Mouse (Mus musculus) CH12.LX (cell line): ENCODE measurements around the gene Lrrn3. TPM values are rescaled to one million over a fixed set of nuclear protein-coding genes. Genes with fewer than 3 reads are reported as not detected.

Source experiments
- DNase-seq: peaks from one replicate; pipeline ENCODE4 v3.0.0-alpha.2; 2013; ENCODE audit errors: extremely low read depth
- H3K27ac ChIP-seq: 2 replicates; pipeline ENCODE4 v1.5.1; 2012; ENCODE audit warnings: low read depth, mild to moderate bottlenecking, control low read depth, moderate library complexity; ENCODE audit not compliant: insufficient read depth
- H3K27me3 ChIP-seq: replicated peaks from 2 replicates; pipeline ENCODE3; 2012; ENCODE audit warnings: inconsistent platforms
- H3K36me3 ChIP-seq, 2 experiments: replicated peaks in 1 of 2; 2 replicates each; pipeline versions ENCODE3 to v1.6.1; 2012; ENCODE audit warnings: inconsistent platforms in 1 of 2, low read length in 1 of 2, mild to moderate bottlenecking in 1 of 2, mixed read lengths in 1 of 2, moderate library complexity in 1 of 2; ENCODE audit not compliant: control insufficient read depth in 1 of 2, insufficient read depth in 1 of 2
- H3K4me1 ChIP-seq, 2 experiments: 2 replicates each; pipeline ENCODE4 v1.6.1; 2012; ENCODE audit warnings: inconsistent platforms in 1 of 2, moderate library complexity in 1 of 2; ENCODE audit not compliant: insufficient read depth in 2 of 2, control insufficient read depth in 1 of 2
- H3K4me2 ChIP-seq: 2 replicates; pipeline ENCODE4 v1.6.1; 2012; ENCODE audit warnings: low read depth, mild to moderate bottlenecking, control low read depth; ENCODE audit not compliant: poor library complexity, insufficient read depth, severe bottlenecking
- H3K4me3 ChIP-seq, 3 experiments: fragments of 150-350 bp in 1 of 3; sonication (generic) in 1 of 3; replicated peaks in 1 of 3; 2 replicates each; pipeline versions ENCODE3 to v1.5.1; 2011 to 2012; ENCODE audit warnings: low read depth in 2 of 3, low read length in 2 of 3, mild to moderate bottlenecking in 2 of 3, moderate library complexity in 2 of 3, control low read depth in 1 of 3, improper control_type of control experiment in 1 of 3, inconsistent platforms in 1 of 3, mixed read lengths in 1 of 3; ENCODE audit not compliant: poor library complexity in 1 of 3
- H3K79me2 ChIP-seq: replicated peaks from 2 replicates; pipeline ENCODE4 v1.6.1; 2012; ENCODE audit warnings: mild to moderate bottlenecking, moderate library complexity; ENCODE audit not compliant: control insufficient read depth, poor library complexity, insufficient read depth, severe bottlenecking; ENCODE audit errors: extremely low read depth
- H3K9ac ChIP-seq: 2 replicates; pipeline ENCODE4 v1.6.1; 2012; ENCODE audit warnings: low read depth, mild to moderate bottlenecking, control low read depth, moderate library complexity; ENCODE audit not compliant: insufficient read depth
- H3K9me3 ChIP-seq: replicated peaks from 2 replicates; pipeline ENCODE3; 2012; ENCODE audit warnings: low read length, inconsistent platforms, mixed read lengths
- BHLHE40 ChIP-seq: IDR thresholded peaks from 2 replicates; pipeline ENCODE4 v1.6.1; 2011; ENCODE audit warnings: mild to moderate bottlenecking, low read depth, low read length, improper control_type of control experiment
- CHD2 ChIP-seq: IDR thresholded peaks from 2 replicates; pipeline ENCODE4 v1.6.1; 2011; ENCODE audit warnings: low read length, improper control_type of control experiment
- CTCF ChIP-seq, 2 experiments: IDR thresholded peaks in 1 of 2; conservative IDR thresholded peaks in 1 of 2; 2 replicates each; pipeline ENCODE4 v1.5.1; 2011 to 2012; ENCODE audit warnings: low read depth in 2 of 2, low read length in 2 of 2, improper control_type of control experiment in 1 of 2, inconsistent platforms in 1 of 2, mild to moderate bottlenecking in 1 of 2, moderate library complexity in 1 of 2
- E2F4 ChIP-seq: IDR thresholded peaks from 2 replicates; pipeline ENCODE4 v1.6.1; 2011; ENCODE audit warnings: low read depth, low read length, improper control_type of control experiment; ENCODE audit not compliant: insufficient replicate concordance
- EP300 ChIP-seq: IDR thresholded peaks from 2 replicates; pipeline ENCODE4 v1.6.1; 2011; ENCODE audit warnings: low read length, improper control_type of control experiment
- ETS1 ChIP-seq: conservative IDR thresholded peaks from 2 replicates; pipeline ENCODE4 v1.6.1; 2012; ENCODE audit warnings: low read depth, mild to moderate bottlenecking, inconsistent platforms, low read length, improper control_type of control experiment, moderate library complexity
- HCFC1 ChIP-seq: IDR thresholded peaks from 2 replicates; pipeline ENCODE4 v1.6.1; 2012; ENCODE audit warnings: low read depth, mild to moderate bottlenecking, inconsistent platforms, low read length, improper control_type of control experiment
- IRF4 ChIP-seq: IDR thresholded peaks from 2 replicates; pipeline ENCODE4 v1.6.1; 2014; ENCODE audit warnings: low read depth, mild to moderate bottlenecking, inconsistent platforms, low read length, improper control_type of control experiment
- JUN ChIP-seq: IDR thresholded peaks from 2 replicates; pipeline ENCODE4 v1.6.1; 2011; ENCODE audit warnings: low read depth, mild to moderate bottlenecking, low read length, improper control_type of control experiment, moderate library complexity; ENCODE audit not compliant: insufficient read depth
- JUND ChIP-seq: conservative IDR thresholded peaks from 2 replicates; pipeline ENCODE4 v1.6.1; 2011; ENCODE audit warnings: low read depth, low read length, improper control_type of control experiment
- MAX ChIP-seq: IDR thresholded peaks from 2 replicates; pipeline ENCODE4 v1.6.1; 2011; ENCODE audit warnings: low read length, improper control_type of control experiment
- MEF2A ChIP-seq: IDR thresholded peaks from 2 replicates; pipeline ENCODE4 v1.6.1; 2014; ENCODE audit warnings: low read depth, mild to moderate bottlenecking, inconsistent platforms, low read length, improper control_type of control experiment, borderline replicate concordance
- MXI1 ChIP-seq: IDR thresholded peaks from 2 replicates; pipeline ENCODE4 v1.6.1; 2011; ENCODE audit warnings: mild to moderate bottlenecking, low read depth, low read length, improper control_type of control experiment
- NRF1 ChIP-seq: IDR thresholded peaks from 2 replicates; pipeline ENCODE4 v1.6.1; 2014; ENCODE audit warnings: low read depth, mild to moderate bottlenecking, inconsistent platforms, low read length, improper control_type of control experiment, moderate library complexity
- RAD21 ChIP-seq: IDR thresholded peaks from 2 replicates; pipeline ENCODE4 v1.6.1; 2011; ENCODE audit warnings: low read depth, mild to moderate bottlenecking, low read length, improper control_type of control experiment, moderate library complexity
- RCOR1 ChIP-seq: conservative IDR thresholded peaks from 2 replicates; pipeline ENCODE4 v1.6.1; 2012; ENCODE audit warnings: low read depth, mild to moderate bottlenecking, inconsistent platforms, low read length, improper control_type of control experiment
- SIN3A ChIP-seq: IDR thresholded peaks from 2 replicates; pipeline ENCODE4 v1.6.1; 2012; ENCODE audit warnings: low read length, improper control_type of control experiment, inconsistent platforms
- USF2 ChIP-seq: conservative IDR thresholded peaks from 2 replicates; pipeline ENCODE4 v1.6.1; 2011; ENCODE audit warnings: low read depth, low read length, improper control_type of control experiment
- ZC3H11A ChIP-seq: IDR thresholded peaks from 2 replicates; pipeline ENCODE4 v1.6.1; 2012; ENCODE audit warnings: low read depth, mild to moderate bottlenecking, inconsistent platforms, low read length, improper control_type of control experiment
- ZKSCAN1 ChIP-seq: IDR thresholded peaks from 2 replicates; pipeline ENCODE4 v1.6.1; 2012; ENCODE audit warnings: low read depth, inconsistent platforms, low read length, improper control_type of control experiment, borderline replicate concordance
- ZNF384 ChIP-seq: IDR thresholded peaks from 2 replicates; pipeline ENCODE4 v1.6.1; 2012; ENCODE audit warnings: low read depth, low read length, improper control_type of control experiment, inconsistent platforms
- dilution Hi-C: fragments of 300-500 bp; cut with MboI; formaldehyde crosslinking; loops from 2 replicates; pipeline ENCODE4 v1.14.3; 2020; ENCODE audit warnings: low sequenced_read_pairs; ENCODE audit not compliant: extremely low pct_unique_long_range_greater_than_20kb, extremely low pct_ligation_motif_present
- in situ Hi-C: fragments of 300-500 bp; cut with MboI; formaldehyde crosslinking; loops from 3 replicates; pipeline ENCODE4 v1.14.3; 2019; ENCODE audit warnings: low sequenced_read_pairs, low pct_ligation_motif_present, low pct_unique_long_range_greater_than_20kb, mixed read lengths
- polyA plus RNA-seq: library from polyadenylated mRNA; unstranded; fragments of >175 nt; gene quantifications from 2 replicates; pipeline ENCODE4 v1.2.1, GENCODE M21; 2012; ENCODE audit warnings: low read depth; ENCODE audit not compliant: insufficient read length
- total RNA-seq, 2 experiments: library from RNA; depleted of rRNA; stranded (reverse); fragments of 300-350 nt in 1 of 2; fragments of >200 nt in 1 of 2; gene quantifications; 2 replicates each; pipeline ENCODE4 v1.2.3; 2012 to 2014

The Lrrn3 gene
- total and polyA plus RNA-seq, 3 experiments: not detected

DNA sequence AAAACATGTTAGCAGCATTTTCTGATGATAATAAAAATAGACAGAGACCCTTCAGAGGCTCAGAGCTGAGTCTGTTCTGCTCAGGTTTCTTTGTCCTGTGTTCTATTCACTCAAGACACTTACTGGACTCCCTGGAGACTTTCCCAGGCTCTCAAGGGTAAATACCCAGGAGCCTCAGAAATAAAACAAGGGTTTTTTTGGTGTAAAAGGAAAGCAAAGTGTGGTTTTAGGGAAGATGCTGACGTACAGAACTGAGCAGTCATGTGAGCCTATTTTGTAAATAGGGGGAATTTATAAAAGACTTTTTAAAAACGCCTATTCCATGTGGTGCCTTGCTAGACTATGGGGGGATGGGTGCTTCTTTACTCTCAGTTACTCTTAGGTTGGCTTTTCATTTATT lies 40.5 kb upstream of the Lrrn3 start:
- Histone ChIP-seq H3K4me3 (no peak overlapping the region), H3K9ac (no peak overlapping the region), H3K9me3 (no peaks in the 10 kb centered on the region), H3K27ac (no peak overlapping the region), H3K36me3 (no peaks in the 10 kb centered on the region), H3K27me3 (no peaks in the 10 kb centered on the region), H3K4me1 (peaks cover 0 to 45% of the 10 kb centered on the region in 2 experiments; a peak in 2 of 4 replicates), H3K79me2 (no peaks in the 10 kb centered on the region), H3K4me2 (0 out of 2 replicates have a peak overlapping the region, but pooled peaks have one; percentile 13)
- dilution Hi-C loops (no loop called here), in situ Hi-C loops (no loop called here)
- peak; percentile 58 for DNase-seq
- TF ChIP-seq BHLHE40 (peak; percentile 68; the same call in 1 of the 2 replicates), ETS1 (peak; percentile 31; the same call in 1 of the 2 replicates), CTCF (conservative IDR thresholded peaks at IDR 0.05 in 1 of 2, IDR thresholded peaks at IDR 0.05 in 1 of 2; ENCODE audit: low read depth in 2 of 2, low read length in 2 of 2) (no peak), RAD21 (no peak), ZKSCAN1 (no peak), MAX (no peak), MEF2A (peak; percentile 63; the same call in 1 of the 2 replicates), USF2 (no peak), EP300 (0 out of 2 replicates have a peak, but pooled peaks have one; percentile 36), IRF4 (no peak), JUND (no peak)

- H3K27me3 ChIP-seq: no peaks in the 10 kb centered on the region
- H3K36me3 ChIP-seq: no peaks in the 10 kb centered on the region
- no peak overlapping the region for H3K9ac ChIP-seq
- TF ChIP-seq MEF2A: no peak
- TF ChIP-seq MAX: no peak
- no peak for TF ChIP-seq MXI1
- TF ChIP-seq E2F4: no peak
- no peak for TF ChIP-seq JUN
- TF ChIP-seq ZKSCAN1: no peak
- no peak for TF ChIP-seq ETS1
- no peak for TF ChIP-seq RCOR1
- no peak for TF ChIP-seq CTCF (conservative IDR thresholded peaks at IDR 0.05 in 1 of 2, IDR thresholded peaks at IDR 0.05 in 1 of 2; ENCODE audit: low read depth in 2 of 2, low read length in 2 of 2)
- no peak for TF ChIP-seq ZNF384
- no peak for TF ChIP-seq NRF1
- no peak for TF ChIP-seq ZC3H11A
- no peak for TF ChIP-seq BHLHE40
- TF ChIP-seq JUND: no peak
- no peak for TF ChIP-seq HCFC1
- no peak for TF ChIP-seq USF2
- TF ChIP-seq RAD21: no peak
- no peak for TF ChIP-seq SIN3A
- no peak for TF ChIP-seq CHD2
- in situ Hi-C loops (no loop called here), dilution Hi-C loops (no loop called here)
- DNase-seq: no peak
- peaks cover 0 to 25% of the 10 kb centered on the region in 2 experiments; a peak in 2 of 4 replicates for H3K4me1 ChIP-seq
- H3K9me3 ChIP-seq: no peaks in the 10 kb centered on the region
- H3K4me3 ChIP-seq: no peak overlapping the region
- no peak overlapping the region for H3K4me2 ChIP-seq
- H3K79me2 ChIP-seq: no peaks in the 10 kb centered on the region
- no peak overlapping the region for H3K27ac ChIP-seq
These were observed 35.4 kb upstream of the Lrrn3 start for GRCm38 (mm10) chr12:41521671-41522070.
